Mouse (Mus musculus): ENCODE measurements around the gene Eif2s2.

DNA sequence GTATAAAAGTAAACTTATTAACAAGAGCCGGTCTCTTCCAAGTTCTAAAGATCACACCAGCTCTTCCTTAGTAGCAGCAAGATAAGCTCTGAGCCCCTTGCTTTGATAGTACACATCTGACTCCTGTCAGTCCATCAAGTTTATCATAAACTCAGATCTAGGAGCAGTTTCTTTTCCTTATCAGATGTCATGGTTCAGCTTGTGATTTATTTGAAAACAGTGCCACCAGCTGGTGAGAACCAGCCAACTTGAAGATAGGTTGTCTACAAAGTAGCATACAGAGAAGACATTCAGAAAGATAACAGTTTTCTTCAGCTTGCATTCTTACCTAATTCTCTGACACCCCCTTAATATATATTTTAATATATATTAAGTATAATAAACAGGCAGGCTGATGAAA lies 37.4 kb downstream of the Eif2s2 start:
- no peak for TF ChIP-seq POLR2A (IDR thresholded peaks at IDR 0.05; ENCODE audit: low read depth, low read length)
- 0 out of 2 replicates have a peak, but pooled peaks have one; percentile 3 for TF ChIP-seq CTCF (conservative IDR thresholded peaks at IDR 0.05; ENCODE audit: insufficient read depth, insufficient read length, low read depth, low read length)

Data from kidney, adult 2 months (tissue).